Mouse (Mus musculus) embryonic fibroblast, embryonic 13.5 days (primary cell): ENCODE results near the gene Rpl35.

Experiments used
- CTCF ChIP-seq: IDR thresholded peaks from 2 replicates; pipeline ENCODE4 v1.5.1; 2011; ENCODE audit warnings: mild to moderate bottlenecking, control low read depth, low read length, moderate library complexity, borderline replicate concordance; ENCODE audit not compliant: insufficient read depth
- POLR2A ChIP-seq: IDR thresholded peaks from 2 replicates; pipeline ENCODE4 v1.6.1; 2011; ENCODE audit warnings: low read depth, mild to moderate bottlenecking, control low read depth, low read length, moderate library complexity

GRCm38 (mm10) chr2:39006149-39006730 is 816 bp upstream of the Rpl35 start:
- no peak for TF ChIP-seq CTCF
- no peak for TF ChIP-seq POLR2A
